Comparison of ENCODE assay signal across 10 mouse cellular contexts in the genomic region with DNA sequence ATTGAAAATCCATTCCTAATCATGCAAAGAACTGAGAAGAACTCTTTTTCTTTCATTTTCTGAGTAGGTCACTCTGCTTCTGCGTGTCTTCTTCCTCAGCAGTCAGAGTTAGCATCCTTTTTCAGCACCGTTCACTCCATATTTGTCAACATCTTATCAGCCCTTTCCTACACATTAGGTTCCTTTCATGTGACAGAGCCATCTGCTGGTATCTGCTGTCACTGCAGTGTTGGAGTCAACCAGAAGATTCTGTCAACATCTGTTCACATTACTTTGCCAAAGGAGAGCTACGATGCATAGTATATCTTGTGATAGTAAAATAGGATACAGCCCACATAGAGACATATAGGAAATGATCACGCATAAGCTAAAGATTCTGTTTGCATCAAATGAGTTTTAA.
DNase-seq lines count a peak whose midpoint lies in the region; ATAC-seq and TF ChIP-seq lines count a peak whose summit lies in the region.
"Had no signal": no experiment of that assay in that cellular context is flagged by ENCODE, and none has a peak within 500 bp of the region (broad histone marks: within the 10 kb centered on the region; RNA-seq: fewer than 3 reads in every experiment).

No protein-coding gene starts in this region.

- peak; percentile 43 for DNase-seq in neural tube, embryonic 11.5 days (ENCODE audit: low spot score)
- no peak for DNase-seq in neural tube, embryonic 10.5 days (ENCODE audit: extremely low spot score, low spot score)
- DNase-seq in adrenal gland, postnatal 14 days = peak; percentile 46
- peak; percentile 21 for DNase-seq in embryo, embryonic 9.5 days (ENCODE audit: extremely low spot score)
- peak; percentile 82 for DNase-seq in hindbrain, postnatal 0 days (ENCODE audit: low spot score)
- DNase-seq in limb, embryonic 14.5 days (ENCODE audit: low spot score) = peak; percentile 66
- peak; percentile 71 for DNase-seq in retina, embryonic 14.5 days (ENCODE audit: low spot score)
- no peak for DNase-seq in urinary bladder, postnatal 25 days (ENCODE audit: low spot score)

- H3K36me3 ChIP-seq in neural tube, embryonic 11.5 days (ENCODE audit: control insufficient read depth, insufficient read depth, low read length) = no peaks in the 10 kb centered on the region
- H3K36me3 ChIP-seq in hindbrain, postnatal 0 days (ENCODE audit: insufficient read depth, low read length) = peaks cover 5% of the 10 kb centered on the region; the same call in 1 of the 2 replicates
- no peaks in the 10 kb centered on the region for H3K36me3 ChIP-seq in limb, embryonic 14.5 days (ENCODE audit: control insufficient read depth, insufficient read depth, low read length)
- H3K36me3 ChIP-seq: embryonic facial prominence, embryonic 15.5 days had no signal

- no peak for TF ChIP-seq POLR2A in limb, embryonic 14.5 days (IDR thresholded peaks at IDR 0.05; ENCODE audit: borderline replicate concordance, extremely low read depth, insufficient read depth, insufficient read length)

- H3K9me3 ChIP-seq in neural tube, embryonic 11.5 days (ENCODE audit: control insufficient read depth, low read length) = no peaks in the 10 kb centered on the region
- H3K9me3 ChIP-seq in hindbrain, postnatal 0 days (ENCODE audit: low read length) = no peaks in the 10 kb centered on the region
- H3K9me3 ChIP-seq in limb, embryonic 14.5 days (ENCODE audit: control insufficient read depth, low read length) = no peaks in the 10 kb centered on the region
- H3K9me3 ChIP-seq: embryonic facial prominence, embryonic 15.5 days had no signal

- peak; percentile 33; the same call in 1 of the 2 replicates for ATAC-seq in neural tube, embryonic 11.5 days (ENCODE audit: insufficient read depth, low FRiP score, low TSS enrichment)
- peak; percentile 76 for ATAC-seq in hindbrain, postnatal 0 days
- ATAC-seq in limb, embryonic 14.5 days (ENCODE audit: low FRiP score, low read depth) = no peak

- H3K27me3 ChIP-seq in neural tube, embryonic 11.5 days (ENCODE audit: control insufficient read depth, insufficient read depth, low read length) = no peaks in the 10 kb centered on the region
- no peaks in the 10 kb centered on the region for H3K27me3 ChIP-seq in hindbrain, postnatal 0 days (ENCODE audit: insufficient read depth, low read length)
- H3K27me3 ChIP-seq in limb, embryonic 14.5 days (ENCODE audit: control insufficient read depth, insufficient read depth, low read length) = no peaks in the 10 kb centered on the region
- H3K27me3 ChIP-seq: embryonic facial prominence, embryonic 15.5 days had no signal

- no peak overlapping the region for H3K4me3 ChIP-seq in neural tube, embryonic 11.5 days (ENCODE audit: low read depth, low read length)
- H3K4me3 ChIP-seq in hindbrain, postnatal 0 days (ENCODE audit: low read length) = no peak overlapping the region
- no peak overlapping the region for H3K4me3 ChIP-seq in limb, embryonic 14.5 days (replicated peaks; ENCODE audit: low read length)
- H3K4me3 ChIP-seq: embryonic facial prominence, embryonic 15.5 days had no signal

- H3K4me1 ChIP-seq in neural tube, embryonic 11.5 days (ENCODE audit: control insufficient read depth, insufficient read depth, low read length) = no peaks in the 10 kb centered on the region
- no peaks in the 10 kb centered on the region for H3K4me1 ChIP-seq in hindbrain, postnatal 0 days (ENCODE audit: insufficient read depth, low read length)
- H3K4me1 ChIP-seq in limb, embryonic 14.5 days (ENCODE audit: control insufficient read depth, insufficient read depth, low read length) = no peaks in the 10 kb centered on the region; the same call in 1 of the 2 replicates
- H3K4me1 ChIP-seq: embryonic facial prominence, embryonic 15.5 days had no signal

- no peak overlapping the region for H3K4me2 ChIP-seq in neural tube, embryonic 11.5 days (ENCODE audit: low read depth)
- no peak overlapping the region for H3K4me2 ChIP-seq in hindbrain, postnatal 0 days (ENCODE audit: low read depth, low read length)
- no peak overlapping the region for H3K4me2 ChIP-seq in limb, embryonic 14.5 days (replicated peaks; ENCODE audit: low read depth, low read length, severe bottlenecking)
- H3K4me2 ChIP-seq: embryonic facial prominence, embryonic 15.5 days had no signal

- 53% methylated on average over 4 of the region's 4 CpGs for WGBS in neural tube, embryonic 11.5 days
- 28% methylated on average over 4 of the region's 4 CpGs for WGBS in hindbrain, postnatal 0 days
- 36% methylated on average over 4 of the region's 4 CpGs for WGBS in limb, embryonic 14.5 days

- no peak overlapping the region for H3K27ac ChIP-seq in neural tube, embryonic 11.5 days (ENCODE audit: low read depth, low read length)
- no peak overlapping the region for H3K27ac ChIP-seq in hindbrain, postnatal 0 days
- no peak overlapping the region for H3K27ac ChIP-seq in limb, embryonic 14.5 days (replicated peaks; ENCODE audit: low read depth, low read length)
- H3K27ac ChIP-seq: embryonic facial prominence, embryonic 15.5 days; macrophage had no signal

- H3K9ac ChIP-seq in neural tube, embryonic 11.5 days (ENCODE audit: low read length) = no peak overlapping the region
- no peak overlapping the region for H3K9ac ChIP-seq in hindbrain, postnatal 0 days (replicated peaks; ENCODE audit: low read length)
- H3K9ac ChIP-seq in limb, embryonic 14.5 days (ENCODE audit: low read depth, low read length, severe bottlenecking) = no peak overlapping the region
- H3K9ac ChIP-seq: embryonic facial prominence, embryonic 15.5 days had no signal

- TF ChIP-seq CTCF in hindbrain, postnatal 0 days (IDR thresholded peaks at IDR 0.05; ENCODE audit: low read depth) = peak; percentile 85

Comparison
In these comparisons a context has a peak if more than half of its experiments do, and no peak if none do; other contexts are left out.
1. DNase-seq: peak in neural tube, embryonic 11.5 days (single experiment), adrenal gland, postnatal 14 days (single experiment), embryo, embryonic 9.5 days (single experiment), hindbrain, postnatal 0 days (single experiment), limb, embryonic 14.5 days (single experiment) and retina, embryonic 14.5 days (single experiment); none in neural tube, embryonic 10.5 days (single experiment) and urinary bladder, postnatal 25 days (single experiment).